Mouse (Mus musculus) kidney, embryonic 16.5 days (tissue): Measurements from ENCODE around the gene Txlnb. TPM values are rescaled to one million over a fixed set of nuclear protein-coding genes. Genes with fewer than 3 reads are reported as not detected.
"Not testable (repeated sequence)": the region's sequence is repeated elsewhere in the genome, so short reads cannot be mapped to it uniquely, and the experiment has no call there.

Source experiments
- ATAC-seq: fragments of 200-750 bp; cut with Nextera tagmentation; 2 replicates; pipeline ENCODE4 v1.8.0; 2017; ENCODE audit warnings: moderate TSS enrichment; ENCODE audit not compliant: low FRiP score, low TSS enrichment
- H3K27ac ChIP-seq: fragments of 300-500 bp; sonication (generic); 2 replicates; pipeline ENCODE4 v1.5.1; 2014; ENCODE audit warnings: low read length
- H3K27me3 ChIP-seq: fragments of 300-500 bp; sonication (generic); 2 replicates; pipeline ENCODE4 v1.6.1; 2014; ENCODE audit warnings: low read length, control low read depth, mixed read lengths; ENCODE audit not compliant: insufficient read depth
- H3K36me3 ChIP-seq: fragments of 300-500 bp; sonication (generic); 2 replicates; pipeline ENCODE4 v1.6.1; 2014; ENCODE audit warnings: low read length, control low read depth, mixed read lengths; ENCODE audit not compliant: insufficient read depth
- H3K4me1 ChIP-seq: fragments of 300-500 bp; sonication (generic); 2 replicates; pipeline ENCODE4 v1.6.1; 2014; ENCODE audit warnings: low read length, control low read depth, mixed read lengths; ENCODE audit not compliant: insufficient read depth
- H3K4me2 ChIP-seq: fragments of 300-500 bp; sonication (generic); replicated peaks from 2 replicates; pipeline ENCODE4 v1.6.1; 2014; ENCODE audit warnings: low read depth, low read length
- H3K4me3 ChIP-seq: fragments of 300-500 bp; sonication (generic); 2 replicates; pipeline ENCODE4 v1.5.1; 2014; ENCODE audit warnings: mild to moderate bottlenecking, low read length
- H3K9ac ChIP-seq: fragments of 300-500 bp; sonication (generic); replicated peaks from 2 replicates; pipeline ENCODE4 v1.6.1; 2014; ENCODE audit warnings: low read length
- H3K9me3 ChIP-seq: fragments of 300-500 bp; sonication (generic); 2 replicates; pipeline ENCODE4 v1.6.1; 2016; ENCODE audit warnings: low read length, control low read depth
- WGBS: fragments of 180-500 bp; shearing (Covaris S2); extraction: QIAGEN DNeasy Blood & Tissue Kit; methylation state at CpG from one replicate; pipeline ENCODE4 v1.1.7; 2014; 5-methylcytosine and 5-hydroxymethylcytosine counted together
- polyA plus RNA-seq: library from polyadenylated mRNA; unstranded; fragments of >200 nt; fragmentation: Nextera tagmentation; extraction: Ambion mirVana; gene quantifications from 2 replicates; pipeline ENCODE4 v1.2.1, GENCODE M21; 2015

Txlnb gene
- polyA plus RNA-seq, 1 experiment from 2014 or later = 0.91 TPM

DNA sequence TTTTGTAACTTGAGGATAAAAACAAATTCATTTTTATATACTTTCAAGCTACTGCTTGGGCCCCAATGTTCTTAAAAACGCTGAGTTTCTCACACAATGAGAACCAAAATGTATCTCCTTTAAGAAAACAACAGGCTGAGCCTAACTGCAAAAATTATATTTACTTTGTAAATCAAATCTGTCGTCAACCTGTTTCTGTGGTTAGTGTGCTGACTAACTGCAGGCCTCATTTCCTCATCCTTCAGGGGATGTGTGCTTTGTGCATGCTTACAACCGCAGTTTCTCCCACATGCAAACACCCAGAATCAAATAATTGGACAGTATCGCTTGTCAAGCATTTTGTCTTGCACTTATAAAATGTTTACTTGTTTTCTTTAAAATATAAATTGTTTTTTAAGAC is 20.9 kb upstream of the Txlnb start:
- Histone ChIP-seq H3K9me3 (no peaks in the 10 kb centered on the region), H3K27ac (no peak overlapping the region), H3K9ac (no peak overlapping the region), H3K4me3 (no peak overlapping the region), H3K36me3 (no peaks in the 10 kb centered on the region), H3K27me3 (no peaks in the 10 kb centered on the region), H3K4me1 (no peaks in the 10 kb centered on the region), H3K4me2 (no peak overlapping the region)
- 56% methylated on average over 4 of the region's 4 CpGs for WGBS
- no peak for ATAC-seq

DNA sequence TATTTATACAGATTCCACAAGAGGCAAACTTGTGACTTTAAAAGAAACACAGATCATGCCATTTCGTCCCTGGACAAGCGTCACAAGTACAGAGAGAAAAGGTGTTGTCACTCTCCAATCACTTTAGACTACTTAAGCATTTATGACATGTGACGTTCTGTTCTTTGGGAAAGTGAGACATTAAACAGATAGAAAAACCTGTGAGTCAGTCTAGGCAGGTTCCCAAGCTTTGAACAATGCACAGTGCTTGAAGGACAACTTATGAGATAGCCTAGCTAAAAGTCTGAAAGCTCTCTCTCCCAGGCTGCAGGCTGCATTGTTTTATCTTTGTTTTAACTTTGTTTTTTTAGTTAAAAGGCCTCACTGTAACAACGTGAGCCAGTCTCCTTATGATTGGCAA is 19.3 kb upstream of the Txlnb start:
- H3K9ac ChIP-seq, H3K4me3 ChIP-seq, H3K4me2 ChIP-seq, ATAC-seq, H3K9me3 ChIP-seq, H3K27me3 ChIP-seq, H3K36me3 ChIP-seq, H3K27ac ChIP-seq, H3K4me1 ChIP-seq: not testable (repeated sequence)
- WGBS = 69% methylated on average over 4 of the region's 4 CpGs

- Histone ChIP-seq H3K4me2 (no peak overlapping the region), H3K9ac (no peak overlapping the region), H3K27ac (no peak overlapping the region), H3K36me3 (no peaks in the 10 kb centered on the region), H3K4me3 (no peak overlapping the region), H3K9me3 (no peaks in the 10 kb centered on the region), H3K27me3 (no peaks in the 10 kb centered on the region), H3K4me1 (0 out of 2 replicates have a peak, but pooled peaks cover 3% of the 10 kb centered on the region)
- 37% methylated on average over 3 of the region's 3 CpGs for WGBS
- ATAC-seq = no peak
Measured at GRCm38 (mm10) chr10:17786771-17787170, 9.3 kb upstream of the Txlnb start.

DNA sequence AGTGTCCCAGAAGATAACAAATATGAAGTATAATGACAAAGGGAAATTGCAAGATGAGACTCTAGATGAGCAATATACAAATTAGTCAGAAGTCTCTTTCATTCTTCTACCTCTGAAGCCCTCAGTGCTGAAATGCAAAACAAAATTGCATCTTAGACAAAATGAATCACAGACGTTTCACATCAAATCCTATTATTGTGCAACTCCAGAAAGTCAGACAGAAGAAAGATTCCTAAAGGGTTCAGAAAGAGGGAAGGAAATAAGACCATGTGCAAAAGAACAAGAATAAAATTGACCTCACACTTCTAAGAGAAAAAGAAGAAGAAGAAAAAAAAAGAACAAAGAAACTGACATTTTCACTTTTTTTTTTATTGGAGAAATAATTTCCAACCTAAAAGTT is 8.1 kb upstream of the Txlnb start:
- Histone ChIP-seq H3K4me1 (0 out of 2 replicates have a peak, but pooled peaks cover 3% of the 10 kb centered on the region), H3K9ac (no peak overlapping the region), H3K27me3 (no peaks in the 10 kb centered on the region), H3K9me3 (no peaks in the 10 kb centered on the region), H3K4me3 (no peak overlapping the region), H3K36me3 (no peaks in the 10 kb centered on the region), H3K4me2 (no peak overlapping the region), H3K27ac (no peak overlapping the region)
- 86% methylated on average over 1 of the region's 1 CpGs for WGBS
- no peak for ATAC-seq

- H3K4me1 ChIP-seq = 0 out of 2 replicates have a peak, but pooled peaks cover 3% of the 10 kb centered on the region
- no peaks in the 10 kb centered on the region for H3K9me3 ChIP-seq
- WGBS = 85% methylated on average over 4 of the region's 4 CpGs
- H3K4me2 ChIP-seq = no peak overlapping the region
- H3K36me3 ChIP-seq = no peaks in the 10 kb centered on the region
- no peaks in the 10 kb centered on the region for H3K27me3 ChIP-seq
- H3K4me3 ChIP-seq = no peak overlapping the region
- no peak for ATAC-seq
- no peak overlapping the region for H3K9ac ChIP-seq
- H3K27ac ChIP-seq = no peak overlapping the region
Measured at GRCm38 (mm10) chr10:17788347-17788746, 7.7 kb upstream of the Txlnb start.

GRCm38 (mm10) chr10:17793926-17794325 is 2.1 kb upstream of the Txlnb start:
- H3K36me3 ChIP-seq = no peaks in the 10 kb centered on the region
- no peak overlapping the region for H3K4me3 ChIP-seq
- H3K4me1 ChIP-seq = peaks cover 20% of the 10 kb centered on the region
- H3K9ac ChIP-seq = no peak overlapping the region
- no peak overlapping the region for H3K27ac ChIP-seq
- no peaks in the 10 kb centered on the region for H3K27me3 ChIP-seq
- ATAC-seq = no peak
- 68% methylated on average over 5 of the region's 5 CpGs for WGBS
- no peak overlapping the region for H3K4me2 ChIP-seq
- H3K9me3 ChIP-seq = no peaks in the 10 kb centered on the region

- Histone ChIP-seq H3K27ac (no peak overlapping the region), H3K36me3 (no peaks in the 10 kb centered on the region), H3K4me3 (no peak overlapping the region), H3K4me2 (no peak overlapping the region), H3K9ac (no peak overlapping the region), H3K4me1 (peaks cover 20% of the 10 kb centered on the region), H3K27me3 (no peaks in the 10 kb centered on the region), H3K9me3 (no peaks in the 10 kb centered on the region)
- ATAC-seq = no peak
- 87% methylated on average over 5 of the region's 5 CpGs for WGBS
Measured at GRCm38 (mm10) chr10:17794443-17794842, 1.6 kb upstream of the Txlnb start.

- WGBS = 85% methylated on average over 4 of the region's 4 CpGs
- no peak for ATAC-seq
Measured at GRCm38 (mm10) chr10:17795227-17795626, 799 bp upstream of the Txlnb start.

GRCm38 (mm10) chr10:17796846-17797631 is 1.0 kb downstream of the Txlnb start:
- H3K27ac ChIP-seq = 0 out of 2 replicates have a peak overlapping the region, but pooled peaks have one; percentile 46
- H3K9me3 ChIP-seq = no peaks in the 10 kb centered on the region
- H3K4me2 ChIP-seq = peak overlapping the region; percentile 51
- no peaks in the 10 kb centered on the region for H3K27me3 ChIP-seq
- H3K9ac ChIP-seq = no peak overlapping the region
- H3K4me3 ChIP-seq = no peak overlapping the region
- 0 out of 2 replicates have a peak, but pooled peaks have one; percentile 28 for ATAC-seq
- H3K36me3 ChIP-seq = no peaks in the 10 kb centered on the region
- WGBS = 39% methylated on average over 12 of the region's 12 CpGs
- peaks cover 20% of the 10 kb centered on the region for H3K4me1 ChIP-seq

More at GRCm38 (mm10) chr10:17795227-17795626, 799 bp upstream of the Txlnb start:
- Histone ChIP-seq H3K36me3 (no peaks in the 10 kb centered on the region), H3K4me2 (no peak overlapping the region), H3K9ac (no peak overlapping the region), H3K27me3 (no peaks in the 10 kb centered on the region), H3K9me3 (no peaks in the 10 kb centered on the region), H3K4me3 (no peak overlapping the region), H3K27ac (peak overlapping the region; percentile 60; the same call in 1 of the 2 replicates), H3K4me1 (peaks cover 20% of the 10 kb centered on the region)

DNA sequence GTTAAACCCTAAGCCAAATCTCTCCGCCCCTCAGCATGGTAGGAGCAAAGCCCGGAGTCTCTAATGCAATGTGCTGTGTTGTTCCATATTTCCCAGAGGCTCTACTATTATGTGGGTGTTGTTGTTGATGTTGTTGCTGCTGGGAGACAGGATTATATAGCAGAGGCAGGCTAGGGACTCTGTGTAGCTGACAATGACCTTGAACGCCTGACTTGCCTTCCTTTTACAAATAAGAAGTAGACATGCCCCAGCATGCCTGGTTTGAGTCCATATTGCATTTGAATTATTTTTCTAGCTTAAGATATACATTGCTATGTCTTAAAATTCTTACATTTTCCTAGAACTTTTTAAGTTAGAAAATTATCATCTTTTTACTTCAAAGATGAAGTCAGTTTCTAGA is 1.7 kb downstream of the Txlnb start:
- no peak overlapping the region for H3K4me2 ChIP-seq
- WGBS = 81% methylated on average over 3 of the region's 3 CpGs
- ATAC-seq = no peak
- no peaks in the 10 kb centered on the region for H3K9me3 ChIP-seq
- no peak overlapping the region for H3K27ac ChIP-seq
- H3K9ac ChIP-seq = no peak overlapping the region
- H3K4me3 ChIP-seq = no peak overlapping the region
- no peaks in the 10 kb centered on the region for H3K36me3 ChIP-seq
- H3K27me3 ChIP-seq = no peaks in the 10 kb centered on the region
- H3K4me1 ChIP-seq = peaks cover 20% of the 10 kb centered on the region
